Mouse (Mus musculus) myocyte (in vitro differentiated cells): ENCODE measurements around the gene 4930452B06Rik. TPM values are rescaled to one million over a fixed set of nuclear protein-coding genes. Genes with fewer than 3 reads are reported as not detected.

Source experiments
- H3K27me3 ChIP-seq: one replicate; pipeline ENCODE4 v1.6.1; 2011; ENCODE audit not compliant: control insufficient read depth, insufficient read depth, insufficient read length
- H3K36me3 ChIP-seq: one replicate; pipeline ENCODE4 v1.6.1; 2011; ENCODE audit not compliant: control insufficient read depth, insufficient read depth
- H3K4me2 ChIP-seq: one replicate; pipeline ENCODE4 v1.6.1; 2011; ENCODE audit warnings: low read depth, control low read depth
- H3K4me3 ChIP-seq: one replicate; pipeline ENCODE4 v1.5.1; 2011; ENCODE audit warnings: mild to moderate bottlenecking, control low read depth, moderate library complexity
- H3K79me2 ChIP-seq: one replicate; pipeline ENCODE4 v1.6.1; 2011; ENCODE audit not compliant: control insufficient read depth, insufficient read depth
- H3ac ChIP-seq: one replicate; pipeline ENCODE4 v1.6.1; 2011; ENCODE audit not compliant: control insufficient read depth, insufficient read length
- CEBPB ChIP-seq: IDR thresholded peaks from 2 replicates; pipeline ENCODE4 v1.6.1; 2011; ENCODE audit warnings: mild to moderate bottlenecking, moderate library complexity; ENCODE audit not compliant: poor library complexity, insufficient read depth, severe bottlenecking
- E2F4 ChIP-seq: IDR thresholded peaks from one replicate; pipeline ENCODE4 v1.6.1; 2011; ENCODE audit warnings: mild to moderate bottlenecking, control low read depth, moderate library complexity; ENCODE audit not compliant: insufficient read depth
- MAX ChIP-seq: IDR thresholded peaks from one replicate; pipeline ENCODE4 v1.6.1; 2011; ENCODE audit warnings: low read depth, mild to moderate bottlenecking, control low read depth
- MYOD1 ChIP-seq, 3 experiments: IDR thresholded peaks; one replicate each; pipeline ENCODE4 v1.6.1; 2011; ENCODE audit warnings: control low read depth in 2 of 3, low read depth in 2 of 3, mild to moderate bottlenecking in 2 of 3, moderate library complexity in 1 of 3; ENCODE audit not compliant: insufficient read length in 2 of 3, control insufficient read depth in 1 of 3
- MYOG ChIP-seq, 3 experiments: IDR thresholded peaks; one replicate each; pipeline ENCODE4 v1.6.1; 2011; ENCODE audit warnings: control low read depth in 2 of 3, low read depth in 2 of 3, mild to moderate bottlenecking in 2 of 3; ENCODE audit not compliant: insufficient read length in 2 of 3, control insufficient read depth in 1 of 3, insufficient read depth in 1 of 3
- POLR2A ChIP-seq: IDR thresholded peaks from one replicate; pipeline ENCODE4 v1.6.1; 2011; ENCODE audit warnings: low read depth, mild to moderate bottlenecking, control low read depth, moderate library complexity; ENCODE audit not compliant: insufficient read length
- POLR2AphosphoS2 ChIP-seq: IDR thresholded peaks from one replicate; pipeline ENCODE4 v1.6.1; 2011; ENCODE audit warnings: low read depth, control low read depth; ENCODE audit not compliant: insufficient read length
- REST ChIP-seq: IDR thresholded peaks from one replicate; pipeline ENCODE4 v1.6.1; 2011; ENCODE audit warnings: mild to moderate bottlenecking, control low read depth, moderate library complexity; ENCODE audit not compliant: insufficient read depth, insufficient read length
- SRF ChIP-seq: IDR thresholded peaks from one replicate; pipeline ENCODE4 v1.6.1; 2011; ENCODE audit warnings: low read depth; ENCODE audit not compliant: control insufficient read depth, insufficient read length
- TCF12 ChIP-seq: IDR thresholded peaks from one replicate; pipeline ENCODE4 v1.6.1; 2011; ENCODE audit warnings: mild to moderate bottlenecking, control low read depth; ENCODE audit not compliant: poor library complexity, insufficient read depth, severe bottlenecking
- TCF3 ChIP-seq: IDR thresholded peaks from one replicate; pipeline ENCODE4 v1.6.1; 2011; ENCODE audit warnings: low read depth, control low read depth; ENCODE audit not compliant: insufficient read length
- USF1 ChIP-seq: IDR thresholded peaks from one replicate; pipeline ENCODE4 v1.6.1; 2011; ENCODE audit warnings: low read depth, mild to moderate bottlenecking, control low read depth, moderate library complexity
- polyA plus RNA-seq: library from polyadenylated mRNA; unstranded; fragments of >200 nt; fragmentation: generic; extraction: Trizol; gene quantifications from one replicate; pipeline ENCODE4 v1.2.1, GENCODE M21; 2012; ENCODE audit warnings: missing spikeins

The 4930452B06Rik gene
- polyA plus RNA-seq, 1 experiment: 0.04 TPM

- H3K79me2 ChIP-seq: no peaks in the 10 kb centered on the region
- TF ChIP-seq E2F4 (no peak), CEBPB (no peak), POLR2AphosphoS2 (no peak), USF1 (no peak), SRF (no peak), TCF12 (no peak), POLR2A (no peak), TCF3 (no peak), REST (no peak), MAX (no peak), MYOD1 (IDR thresholded peaks at IDR 0.05; ENCODE audit: control insufficient read depth in 1 of 3, insufficient read length in 2 of 3, low read depth in 2 of 3) (no peak)
- no peaks in the 10 kb centered on the region for H3K27me3 ChIP-seq
- H3K36me3 ChIP-seq: no peaks in the 10 kb centered on the region
- no peak overlapping the region for H3K4me2 ChIP-seq
- no peak overlapping the region for H3ac ChIP-seq
- no peak overlapping the region for H3K4me3 ChIP-seq
These were observed 214.9 kb downstream of the 4930452B06Rik start for GRCm38 (mm10) chr14:8451117-8451516.

GRCm38 (mm10) chr14:8450342-8450741, 215.7 kb downstream of the 4930452B06Rik start:
- H3K27me3 ChIP-seq: no peaks in the 10 kb centered on the region
- no peaks in the 10 kb centered on the region for H3K79me2 ChIP-seq
- H3K4me3 ChIP-seq: no peak overlapping the region
- no peak overlapping the region for H3K4me2 ChIP-seq
- TF ChIP-seq USF1 (no peak), E2F4 (no peak)
- H3K36me3 ChIP-seq: no peaks in the 10 kb centered on the region
- no peak overlapping the region for H3ac ChIP-seq

DNA sequence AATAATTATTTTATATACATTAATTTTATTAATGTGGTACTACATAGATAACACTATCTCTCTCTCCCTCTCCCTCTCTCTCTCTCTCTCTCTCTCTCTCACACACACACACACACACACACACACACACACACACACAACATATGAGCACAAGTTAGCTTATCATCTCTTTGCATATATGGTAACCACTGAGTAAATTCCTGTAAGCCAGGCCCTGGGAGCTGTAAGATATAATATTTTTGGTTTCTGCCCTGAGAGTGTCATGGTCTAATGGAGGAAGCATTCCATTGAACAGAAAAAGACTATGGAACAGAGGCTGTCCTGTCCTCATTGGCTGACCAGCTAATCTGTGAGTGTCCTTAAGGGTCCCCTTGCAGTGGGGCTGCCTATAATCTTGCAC, 216.7 kb downstream of the 4930452B06Rik start:
- H3K4me2 ChIP-seq: no peak overlapping the region
- no peak for TF ChIP-seq E2F4
- no peak for TF ChIP-seq USF1
- no peak for TF ChIP-seq MYOG (IDR thresholded peaks at IDR 0.05; ENCODE audit: control insufficient read depth in 1 of 3, insufficient read depth in 1 of 3, insufficient read length in 2 of 3, low read depth in 2 of 3)
- no peaks in the 10 kb centered on the region for H3K27me3 ChIP-seq
- H3K4me3 ChIP-seq: no peak overlapping the region
- H3K79me2 ChIP-seq: no peaks in the 10 kb centered on the region
- H3ac ChIP-seq: no peak overlapping the region
- no peaks in the 10 kb centered on the region for H3K36me3 ChIP-seq

DNA sequence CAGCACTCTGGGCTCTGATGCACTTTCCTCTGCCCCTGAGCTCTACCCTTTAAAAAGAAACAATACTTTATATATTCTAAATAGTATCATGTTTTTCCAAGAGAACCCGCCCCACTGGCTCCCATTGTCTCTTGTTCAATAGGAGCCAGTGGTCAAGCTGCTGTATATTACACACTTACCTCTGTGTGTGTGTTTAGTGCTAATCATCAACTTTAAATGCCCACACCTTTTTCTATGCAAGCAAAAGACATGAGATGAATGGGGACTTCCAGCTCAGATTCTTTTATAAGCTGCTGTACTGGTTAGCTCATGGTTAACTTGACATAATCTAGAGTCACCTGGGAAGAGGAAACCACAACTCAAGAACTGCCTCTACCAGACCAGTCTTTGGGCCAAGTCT, 218.7 kb downstream of the 4930452B06Rik start:
- Histone ChIP-seq H3K4me3 (no peak overlapping the region), H3K36me3 (no peaks in the 10 kb centered on the region), H3K79me2 (no peaks in the 10 kb centered on the region), H3ac (no peak overlapping the region), H3K4me2 (no peak overlapping the region), H3K27me3 (no peaks in the 10 kb centered on the region)
- no peak for TF ChIP-seq CEBPB
- TF ChIP-seq MYOG (IDR thresholded peaks at IDR 0.05; ENCODE audit: control insufficient read depth in 1 of 3, insufficient read depth in 1 of 3, insufficient read length in 2 of 3, low read depth in 2 of 3): no peak
- TF ChIP-seq TCF3: no peak
- no peak for TF ChIP-seq TCF12
- no peak for TF ChIP-seq POLR2A
- TF ChIP-seq USF1: no peak
- TF ChIP-seq SRF: no peak
- TF ChIP-seq POLR2AphosphoS2: no peak
- no peak for TF ChIP-seq MYOD1 (IDR thresholded peaks at IDR 0.05; ENCODE audit: control insufficient read depth in 1 of 3, insufficient read length in 2 of 3, low read depth in 2 of 3)
- TF ChIP-seq MAX: no peak
- TF ChIP-seq REST: no peak
- no peak for TF ChIP-seq E2F4

- Histone ChIP-seq H3K36me3 (no peaks in the 10 kb centered on the region), H3K4me2 (no peak overlapping the region), H3K4me3 (no peak overlapping the region), H3K79me2 (no peaks in the 10 kb centered on the region), H3ac (no peak overlapping the region), H3K27me3 (no peaks in the 10 kb centered on the region)
- TF ChIP-seq USF1 (no peak), MYOG (IDR thresholded peaks at IDR 0.05; ENCODE audit: control insufficient read depth in 1 of 3, insufficient read depth in 1 of 3, insufficient read length in 2 of 3, low read depth in 2 of 3) (no peak), POLR2A (no peak), CEBPB (no peak)
These were observed 221.7 kb downstream of the 4930452B06Rik start for GRCm38 (mm10) chr14:8444363-8444762.

DNA sequence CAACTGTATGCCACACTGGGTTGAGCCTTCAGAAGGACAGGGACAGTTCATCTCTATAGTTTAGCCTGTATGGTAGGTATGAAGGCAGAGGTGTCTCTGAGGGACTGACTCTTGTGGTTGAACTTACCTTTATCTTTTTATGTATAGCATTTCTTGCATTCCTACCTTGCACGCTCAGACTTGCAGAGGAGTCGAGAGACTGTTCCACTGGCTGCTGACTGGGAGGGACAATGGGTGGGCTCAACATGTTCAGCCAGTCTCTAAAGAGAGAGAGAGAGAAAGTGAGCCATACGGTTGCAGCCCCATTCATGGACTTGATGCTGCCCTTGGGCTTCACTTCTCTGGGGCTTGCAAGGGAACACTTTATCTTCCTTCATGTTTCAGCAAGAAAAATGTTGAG, 223.3 kb downstream of the 4930452B06Rik start:
- H3ac ChIP-seq: no peak overlapping the region
- H3K27me3 ChIP-seq: no peaks in the 10 kb centered on the region
- no peak overlapping the region for H3K4me3 ChIP-seq
- TF ChIP-seq TCF3: no peak
- TF ChIP-seq MAX: no peak
- no peak for TF ChIP-seq USF1
- TF ChIP-seq CEBPB: no peak
- no peak for TF ChIP-seq POLR2A
- TF ChIP-seq TCF12: no peak
- no peak for TF ChIP-seq SRF
- TF ChIP-seq REST: no peak
- no peak for TF ChIP-seq POLR2AphosphoS2
- TF ChIP-seq MYOG (IDR thresholded peaks at IDR 0.05; ENCODE audit: control insufficient read depth in 1 of 3, insufficient read depth in 1 of 3, insufficient read length in 2 of 3, low read depth in 2 of 3): no peak
- TF ChIP-seq MYOD1 (IDR thresholded peaks at IDR 0.05; ENCODE audit: control insufficient read depth in 1 of 3, insufficient read length in 2 of 3, low read depth in 2 of 3): no peak
- no peaks in the 10 kb centered on the region for H3K36me3 ChIP-seq
- no peak overlapping the region for H3K4me2 ChIP-seq
- no peaks in the 10 kb centered on the region for H3K79me2 ChIP-seq
